Mouse (Mus musculus) CD8-positive naive resting alpha-beta T cell, adult 2 months (primary cell): ENCODE measurements around the gene Ankrd54.

Source experiments
- DNase-seq, 2 experiments: peaks; one replicate each; pipeline ENCODE4 v3.0.0; 2022; ENCODE audit warnings: low read depth in 2 of 2, low spot score in 2 of 2

The Ankrd54 gene

DNA sequence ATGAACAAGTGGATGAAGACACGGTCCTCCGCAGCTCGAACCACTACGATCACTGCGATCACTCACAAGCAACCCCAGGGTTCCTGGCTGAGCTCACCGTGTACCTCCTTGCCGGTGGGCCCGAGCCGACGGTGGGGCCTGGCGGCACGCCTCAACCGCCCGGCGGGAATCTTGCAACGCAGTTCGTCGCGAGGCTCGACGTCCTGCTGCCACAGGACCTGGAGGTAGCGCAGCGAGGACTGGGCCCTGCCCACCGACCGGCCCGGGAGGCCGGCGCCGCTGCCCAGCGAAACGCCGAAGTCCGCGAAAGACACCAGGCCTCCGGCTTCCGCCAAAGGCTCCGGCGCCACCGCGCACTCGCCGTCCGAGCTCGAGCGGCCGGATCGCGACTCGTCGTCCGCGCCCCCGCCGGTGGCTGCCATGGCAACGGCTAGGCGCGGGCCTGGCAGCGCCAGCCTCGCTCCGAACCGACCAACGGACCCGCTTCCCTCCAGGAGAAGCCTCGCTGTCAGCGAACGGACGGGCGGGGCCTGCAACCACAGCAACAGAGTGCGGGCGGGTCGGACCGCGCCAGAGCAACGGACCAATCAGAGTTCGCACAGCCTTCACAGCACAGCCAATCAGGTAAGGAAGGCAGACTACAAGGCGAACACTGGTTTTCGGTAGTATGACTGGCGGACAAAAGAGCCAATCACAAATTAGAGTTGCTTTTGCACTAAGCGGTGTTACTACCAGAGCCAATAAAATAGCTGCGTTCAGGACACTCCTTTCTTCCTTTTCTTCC lies at the start of gene Ankrd54:
Gene Ankrd54 (minus strand): TSS at position 518 of the 784 bp plus-strand sequence.
- peak; percentile 94 for DNase-seq

DNA sequence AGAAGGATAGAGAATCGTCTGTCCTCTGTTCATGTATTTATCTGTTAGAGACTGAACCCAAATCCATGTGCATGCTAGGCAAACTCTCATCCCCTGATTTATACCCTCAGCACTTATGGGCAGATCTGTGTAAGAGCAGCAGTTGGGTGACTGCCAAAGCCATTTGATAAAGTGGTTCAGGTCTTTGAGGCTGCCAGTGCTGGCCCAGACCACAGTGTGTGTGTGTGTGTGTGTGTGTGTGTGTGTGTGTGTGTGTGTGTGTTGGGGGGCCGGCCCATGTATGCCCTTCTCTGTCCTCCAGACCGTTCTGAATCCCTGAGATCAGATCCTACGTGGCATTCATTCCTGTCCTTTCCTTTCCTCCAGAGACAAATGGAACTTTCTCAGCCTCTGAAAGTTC lies 49.1 kb upstream of the Ankrd54 start:
- no peak for DNase-seq

DNA sequence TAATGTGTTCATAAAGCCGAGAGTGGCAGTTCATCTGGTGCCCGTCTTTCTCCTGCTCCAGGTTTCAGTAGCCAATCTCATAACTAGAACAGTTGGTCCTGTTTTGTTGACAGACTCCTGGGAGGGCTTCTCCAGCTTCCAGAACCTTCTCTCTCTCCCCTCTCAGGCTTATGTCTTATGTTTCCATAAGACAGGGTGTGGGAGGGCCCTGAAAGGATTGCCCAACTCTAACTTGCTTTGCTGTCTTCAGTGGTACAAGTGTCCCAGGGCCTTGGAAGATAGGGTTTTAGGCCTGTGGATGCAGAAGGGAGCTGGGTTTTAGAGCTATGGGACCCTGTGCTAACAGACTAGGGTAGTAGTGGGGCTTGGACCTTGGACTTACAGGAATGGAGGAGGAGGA lies 47.8 kb upstream of the Ankrd54 start:
- no peak for DNase-seq

DNA sequence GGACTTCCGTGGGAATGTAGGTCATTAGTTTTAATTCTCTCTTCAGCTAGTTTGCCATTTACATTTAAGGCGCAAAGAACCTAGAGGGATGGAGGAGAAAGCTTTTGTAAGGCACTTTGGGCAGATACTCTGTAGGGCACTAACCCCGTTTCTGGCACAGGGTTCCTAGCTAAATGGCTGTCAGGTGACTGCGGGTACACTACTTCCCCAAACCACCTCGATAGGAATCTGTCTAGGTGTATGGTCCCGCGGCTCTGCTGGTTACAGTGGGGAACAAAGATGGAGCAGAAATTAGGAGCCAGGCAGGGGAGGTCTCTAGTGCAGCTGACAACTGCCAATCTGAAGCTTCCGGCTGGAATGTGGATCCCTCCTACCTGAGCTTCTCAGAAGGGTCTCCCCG lies 47.3 kb upstream of the Ankrd54 start:
- DNase-seq, result no peak

DNA sequence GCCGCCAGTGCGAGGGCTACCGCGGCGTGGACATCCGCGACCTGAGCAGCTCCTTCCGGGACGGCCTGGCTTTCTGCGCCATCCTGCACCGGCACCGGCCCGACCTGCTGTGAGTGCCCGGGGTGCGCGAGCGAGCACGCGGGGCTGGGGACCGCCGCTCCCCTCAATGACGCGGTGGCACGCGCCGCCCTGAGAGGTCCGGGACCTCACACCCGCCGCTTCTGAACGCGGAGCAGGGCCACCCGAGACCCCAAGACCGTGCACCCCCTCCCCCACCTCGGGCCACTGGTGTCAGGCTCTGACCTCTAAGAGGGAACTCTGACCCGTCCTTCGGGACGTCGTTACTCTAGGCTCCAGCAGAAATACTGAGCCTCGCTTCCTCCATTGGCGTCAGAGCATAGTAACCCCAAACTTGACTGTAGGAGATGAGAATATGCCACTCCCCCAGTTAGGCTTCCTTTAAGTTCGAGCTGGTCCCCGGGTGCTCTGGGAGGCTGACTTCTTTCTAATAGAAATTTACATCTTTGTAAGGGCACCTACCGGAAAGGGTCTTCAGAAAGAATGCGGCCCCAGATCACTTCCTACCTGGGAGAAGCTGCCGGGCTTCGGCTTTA lies 46.7 kb upstream of the Ankrd54 start:
- peak in 1 of 2 experiments; percentile 40 for DNase-seq

DNA sequence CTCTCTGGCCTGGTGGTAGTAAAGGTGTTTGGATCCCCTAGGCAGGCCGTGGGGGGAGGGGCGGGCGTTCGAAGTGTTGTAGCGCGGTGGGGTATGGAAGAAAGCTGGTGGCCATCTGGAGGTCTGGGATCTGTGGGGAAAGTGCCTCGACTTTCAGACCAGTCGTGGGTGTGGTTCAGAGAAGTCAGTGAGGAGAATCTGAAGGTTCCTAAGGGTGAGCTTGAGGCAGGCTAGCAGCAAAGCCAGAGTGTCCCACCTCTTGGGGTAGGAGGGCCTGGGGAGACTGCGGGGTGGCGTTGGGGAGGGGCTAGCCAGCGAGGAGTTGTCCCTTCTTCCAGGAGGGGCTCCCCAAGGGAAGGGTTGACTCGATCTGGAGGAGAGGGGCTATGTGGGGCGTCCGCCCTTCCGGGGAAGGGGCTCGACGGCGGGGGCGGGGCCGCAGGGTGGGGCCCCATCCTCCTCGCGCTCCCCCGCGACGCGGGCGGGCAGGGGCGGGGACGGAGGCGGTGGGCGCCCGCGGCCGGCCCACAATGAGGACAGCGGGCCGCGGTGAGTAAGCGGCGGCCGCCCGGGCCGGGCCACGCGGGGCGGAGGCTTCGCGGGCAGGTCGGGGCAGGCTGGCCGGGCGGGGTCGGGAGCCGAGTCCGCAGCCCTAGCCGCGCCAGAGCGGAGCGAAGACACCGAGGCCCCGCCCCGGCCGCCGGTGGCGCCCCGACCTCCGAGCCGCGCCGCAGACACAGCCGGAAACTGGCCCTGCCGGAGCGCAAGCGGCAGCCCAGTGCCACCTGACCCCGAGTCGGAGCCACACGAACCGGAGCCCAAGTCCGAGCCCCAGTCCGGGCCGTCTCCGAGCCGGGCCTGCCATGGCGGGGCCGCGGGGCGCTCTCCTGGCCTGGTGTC lies 46.0 kb upstream of the Ankrd54 start, which contains the start of gene Micall1:
Gene Micall1 (plus strand): TSS at position 478 of the 900 bp plus-strand sequence.
- DNase-seq, result peak; percentile 18 to 41

DNA sequence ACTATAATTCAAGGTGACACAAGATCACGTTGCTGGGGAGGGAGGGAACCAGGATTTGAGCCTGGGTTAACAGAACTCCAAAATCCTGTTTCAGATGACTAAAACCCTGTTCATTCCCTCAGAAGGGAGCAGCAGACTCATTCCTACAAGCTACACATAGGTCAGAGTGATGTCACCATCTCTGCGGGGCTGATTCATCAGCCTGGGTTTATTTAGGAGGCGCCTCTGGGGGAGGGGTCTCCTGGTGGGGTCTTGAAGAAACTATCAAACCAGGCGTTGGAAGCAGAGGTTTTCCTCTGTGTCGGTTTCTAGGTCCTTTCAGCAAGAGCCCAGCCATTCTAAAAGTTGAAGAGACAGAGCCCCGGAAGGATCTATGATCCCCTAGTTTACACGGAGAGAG lies 45.3 kb upstream of the Ankrd54 start:
- DNase-seq, result no peak

DNA sequence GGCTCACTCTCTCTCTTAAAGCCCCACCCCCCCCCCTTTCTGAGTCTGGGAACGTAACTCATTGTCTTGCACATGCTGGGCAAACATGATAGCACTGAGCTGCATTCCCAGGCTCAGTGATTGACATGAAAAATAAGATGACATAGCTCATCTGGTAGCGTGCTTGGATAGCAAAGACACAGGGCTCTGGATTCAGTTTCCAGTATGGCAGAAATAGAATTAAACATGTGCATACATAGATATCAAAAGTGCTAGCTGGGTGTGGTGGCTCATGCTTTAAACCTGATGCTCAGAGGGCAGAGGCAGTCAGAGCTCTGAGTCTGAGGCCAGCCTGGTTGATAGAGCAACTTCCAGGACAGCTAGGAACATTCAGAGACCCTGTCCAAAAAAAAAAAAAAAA lies 43.1 kb upstream of the Ankrd54 start:
- no peak for DNase-seq

DNA sequence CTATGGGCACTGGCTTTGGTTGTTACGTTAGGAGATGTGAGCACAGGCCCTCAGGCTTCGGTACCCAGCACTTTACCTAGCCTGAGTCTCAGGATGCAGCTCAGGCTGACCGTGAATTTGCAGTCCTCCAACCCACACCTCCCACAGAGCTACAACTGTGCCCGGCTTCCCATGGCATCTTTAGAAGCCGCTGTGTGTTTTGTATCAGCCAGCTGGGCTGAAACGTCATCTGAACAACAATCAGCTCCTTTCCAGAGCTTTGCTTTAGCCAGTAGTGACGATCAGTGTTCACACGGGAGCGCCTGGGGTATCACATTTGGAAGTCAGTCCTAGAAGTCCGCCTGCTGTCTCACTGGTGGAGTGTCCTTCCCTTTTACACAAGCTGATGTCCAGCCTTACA lies 40.6 kb upstream of the Ankrd54 start:
- no peak for DNase-seq

DNA sequence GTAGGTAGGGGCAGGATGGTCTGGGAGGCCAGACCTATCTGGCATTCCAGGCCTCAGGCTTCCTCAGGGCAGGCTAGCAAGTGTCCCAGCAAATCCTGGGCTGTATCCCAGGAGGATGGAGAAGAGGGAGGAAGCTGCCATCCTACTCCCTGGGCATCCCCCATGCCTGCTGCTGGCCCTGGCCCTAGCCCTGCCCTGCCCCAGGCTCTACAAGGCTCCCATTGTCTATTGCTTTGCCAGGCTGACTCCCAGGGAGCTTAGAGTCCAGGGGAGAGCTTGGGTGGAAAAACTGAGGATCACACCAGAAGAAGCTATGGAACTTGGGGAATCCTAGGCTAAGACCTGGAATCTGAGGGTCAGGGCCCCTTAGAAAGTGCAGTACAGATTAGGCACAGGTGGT lies 38.8 kb upstream of the Ankrd54 start:
- DNase-seq, result no peak

DNA sequence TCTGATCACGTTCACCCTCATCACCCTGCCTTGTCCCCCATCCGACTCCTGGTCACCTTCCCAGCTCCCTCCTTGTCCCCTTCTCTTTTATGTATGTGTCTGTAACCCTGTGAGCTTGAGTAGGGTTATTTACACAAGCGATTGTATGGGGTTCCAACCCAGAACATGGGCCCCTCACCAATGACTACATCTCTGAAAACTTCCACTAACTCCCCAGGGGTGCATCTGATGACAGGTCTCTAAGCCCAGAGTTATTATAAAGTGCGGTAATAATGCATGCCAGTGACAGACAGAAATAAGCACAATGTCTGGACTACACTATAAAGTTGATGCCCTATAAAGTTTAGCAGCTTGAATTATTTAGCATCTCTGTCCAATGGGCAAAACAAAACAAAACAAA lies 37.7 kb upstream of the Ankrd54 start:
- DNase-seq, result no peak

DNA sequence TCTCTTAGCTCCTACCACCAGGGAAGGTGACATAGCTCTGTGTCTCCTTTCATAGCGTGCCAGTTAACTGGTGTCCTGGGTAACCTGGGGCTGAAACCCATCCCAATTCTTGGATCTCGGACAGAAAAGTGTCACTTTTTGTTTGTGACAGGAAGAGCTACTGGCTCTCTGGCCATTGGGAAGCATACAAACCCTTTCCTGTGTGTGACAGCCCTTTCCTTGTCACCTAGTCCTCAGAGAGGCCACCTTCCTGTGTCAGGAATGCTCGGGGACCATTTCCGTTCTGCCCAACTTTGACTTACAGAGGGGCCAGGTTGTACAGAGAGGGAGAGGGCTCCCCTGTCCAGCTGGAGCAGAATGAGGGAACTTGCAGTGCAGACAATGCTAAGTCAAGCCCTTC lies 36.8 kb upstream of the Ankrd54 start:
- DNase-seq, result no peak

DNA sequence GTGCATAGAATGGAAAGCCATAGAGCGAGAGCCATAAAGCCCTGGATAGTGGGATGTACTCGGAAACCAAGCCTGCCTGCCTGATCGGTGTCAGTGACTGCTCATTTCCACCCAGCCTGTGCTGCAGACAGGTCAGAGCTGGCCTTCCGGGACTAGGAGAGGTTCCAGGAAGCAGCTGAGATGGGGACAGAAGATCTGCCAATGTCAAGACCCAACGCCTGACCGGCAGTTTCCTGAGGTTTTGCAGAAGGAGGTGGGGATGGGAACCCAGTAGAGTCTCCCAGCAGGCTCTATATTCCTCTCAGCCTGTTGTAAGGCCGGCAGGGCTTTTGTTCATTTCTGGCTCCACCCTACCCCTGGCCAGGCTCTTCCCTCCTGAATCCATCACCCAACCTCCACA lies 36.2 kb upstream of the Ankrd54 start:
- DNase-seq, result no peak

DNA sequence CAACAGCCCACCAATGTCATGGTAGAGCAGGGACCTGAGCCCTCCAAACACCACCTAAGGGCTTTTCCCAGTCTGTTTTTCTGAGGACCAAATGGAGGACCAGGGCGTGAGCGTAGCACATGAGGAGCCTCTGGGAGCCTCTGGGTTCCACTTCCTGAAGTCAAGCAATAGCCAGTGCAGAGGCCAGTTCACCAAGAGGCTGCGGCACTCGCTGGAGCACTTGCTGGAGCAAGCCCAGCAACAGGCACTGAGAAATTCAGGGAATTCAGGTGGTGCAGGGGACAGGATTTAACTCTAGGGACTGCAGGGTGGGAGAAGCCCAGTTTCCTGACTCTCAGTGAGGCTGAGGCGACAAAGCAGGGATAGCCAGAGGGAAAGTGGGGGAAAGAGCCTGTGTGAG lies 35.5 kb upstream of the Ankrd54 start:
- DNase-seq, result no peak

DNA sequence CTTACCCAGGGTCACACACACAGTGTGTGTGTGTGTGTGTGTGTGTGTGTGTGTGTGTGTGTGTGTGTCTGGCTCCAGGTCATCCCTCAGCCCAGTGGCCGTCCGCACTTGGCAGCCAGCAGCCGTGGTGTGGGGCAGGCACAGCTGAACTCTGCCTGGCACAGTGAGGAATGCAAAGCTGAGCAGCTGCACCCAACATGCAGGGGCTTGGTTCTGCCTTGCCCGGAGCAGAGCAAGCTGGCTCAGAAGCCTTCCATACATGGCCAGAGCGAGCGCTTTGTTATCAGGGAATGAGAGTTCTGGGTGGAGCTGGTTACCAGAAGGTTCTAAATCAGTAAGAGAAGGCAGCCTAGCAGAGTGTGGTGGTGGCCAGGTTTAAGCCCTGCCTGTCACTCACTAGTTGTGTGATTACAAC lies 34.9 kb upstream of the Ankrd54 start:
- DNase-seq, result no peak

DNA sequence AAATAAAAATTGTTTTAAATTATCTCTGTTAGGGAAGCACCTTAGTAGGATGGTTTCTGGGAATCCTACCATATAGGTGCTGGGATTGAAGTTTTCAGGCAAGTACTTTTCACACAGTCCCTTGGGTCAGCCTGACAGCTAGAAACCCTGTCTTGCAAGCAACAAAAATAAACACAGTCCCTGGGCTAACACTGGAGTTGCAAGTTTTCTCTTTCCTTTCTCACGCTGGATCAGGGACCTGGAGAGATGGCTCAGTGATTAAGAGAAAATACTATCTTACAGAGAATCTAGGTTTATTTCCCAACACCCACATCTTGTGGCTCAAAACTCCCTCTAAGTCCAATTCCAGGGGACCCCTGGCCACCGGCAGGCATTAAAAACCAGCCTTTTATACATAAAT lies 34.4 kb upstream of the Ankrd54 start:
- DNase-seq, result no peak

DNA sequence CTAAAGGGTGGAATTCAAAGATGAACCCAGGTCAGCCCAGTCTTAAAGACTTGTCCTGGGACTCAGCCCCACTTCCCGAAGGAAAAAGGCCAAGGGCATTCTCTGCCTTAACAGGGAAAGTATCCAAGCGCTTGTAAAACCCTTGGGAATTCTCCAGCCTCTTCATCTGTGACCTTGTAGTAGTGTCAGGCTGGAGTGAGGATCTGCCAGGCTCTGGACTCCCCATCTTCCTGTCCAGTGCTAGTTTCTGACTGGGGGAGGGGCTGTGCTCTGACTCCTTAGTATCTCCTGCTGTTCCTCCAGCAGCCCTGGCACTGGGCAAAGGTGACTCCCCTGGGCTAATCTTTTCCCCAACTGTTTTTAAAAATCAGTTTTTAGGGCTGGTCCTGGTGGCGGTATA lies 33.9 kb upstream of the Ankrd54 start:
- DNase-seq, result no peak

DNA sequence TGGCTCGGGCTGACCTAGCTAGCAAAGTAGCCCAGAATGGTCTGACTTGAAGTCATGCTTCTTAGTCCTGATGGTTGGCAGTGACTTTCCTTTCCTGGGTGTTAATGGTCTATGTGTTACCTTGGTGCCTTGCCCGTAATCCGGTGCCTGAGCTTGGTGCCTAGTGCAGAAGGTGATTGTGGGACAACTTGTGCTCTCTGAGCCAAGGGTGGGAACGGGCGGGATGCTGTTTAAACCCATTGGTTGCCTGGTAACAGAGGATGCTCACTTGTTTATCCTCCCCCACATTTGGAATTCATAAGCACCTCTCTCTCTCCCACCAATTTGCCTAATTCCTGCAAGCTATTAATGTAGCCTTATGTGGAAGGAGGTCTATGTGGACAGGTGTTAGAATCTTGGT lies 32.8 kb upstream of the Ankrd54 start:
- no peak for DNase-seq

DNA sequence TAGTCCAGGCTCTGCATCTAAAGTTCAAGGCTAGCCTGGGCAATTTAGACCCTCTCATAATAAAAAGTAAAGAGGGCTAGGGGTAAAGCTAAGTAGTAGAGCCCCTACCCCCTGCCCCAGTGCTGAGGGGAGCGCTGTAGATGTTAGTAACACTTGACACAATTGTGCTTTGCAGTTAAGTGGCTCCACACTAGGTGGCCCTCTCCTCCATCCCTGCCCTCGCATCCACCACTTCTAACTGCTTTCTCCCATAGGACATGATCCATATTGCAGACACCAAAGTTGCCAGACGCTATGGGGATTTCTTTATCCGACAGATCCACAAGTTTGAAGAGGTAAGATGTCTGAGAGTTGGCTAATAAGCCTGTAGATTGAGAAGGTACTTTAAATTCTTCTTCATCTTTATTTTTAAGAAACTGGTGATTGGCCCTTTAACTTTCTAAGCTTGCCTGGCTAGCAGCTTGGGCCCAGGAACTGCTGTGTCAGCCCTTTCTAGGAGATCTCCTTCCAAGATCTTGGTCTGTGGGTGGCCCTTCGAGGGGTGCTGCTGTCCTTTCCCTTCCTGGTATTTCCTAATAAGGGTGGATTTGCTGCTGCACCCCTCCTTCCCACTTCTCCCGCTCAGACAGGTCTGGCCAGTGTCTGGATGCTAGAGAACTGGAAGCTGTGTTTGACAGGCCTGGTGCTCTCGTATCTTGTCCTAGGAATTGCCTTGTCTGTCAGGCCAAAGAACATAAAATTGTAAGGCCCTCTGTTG lies 30.6 kb upstream of the Ankrd54 start:
- no peak for DNase-seq

DNA sequence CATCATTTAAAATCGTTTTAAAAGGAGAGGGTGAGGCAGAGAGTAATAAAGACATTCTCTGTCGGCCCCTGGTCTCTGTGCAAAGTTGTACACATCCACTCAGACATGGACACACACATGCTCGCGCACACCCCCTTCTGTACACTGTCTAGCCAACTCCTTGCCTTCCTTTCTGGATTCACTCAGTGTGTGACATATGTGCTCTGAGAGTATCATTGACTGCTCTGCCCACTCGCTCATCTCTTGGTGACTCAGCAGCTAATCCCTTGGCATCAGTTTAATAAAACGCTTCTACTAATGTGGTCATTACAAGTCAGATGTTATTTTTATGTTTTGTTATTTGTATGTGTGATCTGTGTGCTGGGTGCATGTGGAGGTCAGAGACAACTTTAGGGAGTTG lies 29.6 kb upstream of the Ankrd54 start:
- DNase-seq, result no peak

DNA sequence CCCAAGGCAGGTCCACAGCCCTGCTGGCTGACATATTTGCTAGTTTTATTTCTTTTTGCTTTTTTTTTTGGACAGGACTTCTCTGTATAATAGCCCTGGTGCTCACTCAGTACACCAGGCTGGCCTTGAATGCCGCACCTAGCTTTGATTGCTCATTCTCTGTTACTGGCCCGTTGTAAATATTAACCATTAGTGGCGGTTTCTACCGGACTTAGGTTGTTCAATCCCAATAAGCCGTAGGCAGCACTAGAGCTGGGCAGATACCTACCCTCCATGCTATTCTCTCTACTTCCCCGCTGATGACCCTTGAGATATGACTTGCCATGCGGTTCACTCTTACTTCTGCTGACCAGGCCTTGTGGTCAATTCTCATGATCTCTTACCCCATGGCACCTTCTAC lies 16.9 kb upstream of the Ankrd54 start:
- no peak for DNase-seq
